Mouse (Mus musculus) liver, embryonic 14.5 days (tissue): ENCODE data around the gene Sgsm1.

Experiments
- CTCF ChIP-seq: IDR thresholded peaks from 2 replicates; pipeline ENCODE4 v1.5.1; 2016; ENCODE audit warnings: antibody characterized with exemption, low read depth, control low read depth
- EP300 ChIP-seq: IDR thresholded peaks from 2 replicates; pipeline ENCODE4 v1.6.1; 2016; ENCODE audit warnings: antibody characterized with exemption, low read depth

DNA sequence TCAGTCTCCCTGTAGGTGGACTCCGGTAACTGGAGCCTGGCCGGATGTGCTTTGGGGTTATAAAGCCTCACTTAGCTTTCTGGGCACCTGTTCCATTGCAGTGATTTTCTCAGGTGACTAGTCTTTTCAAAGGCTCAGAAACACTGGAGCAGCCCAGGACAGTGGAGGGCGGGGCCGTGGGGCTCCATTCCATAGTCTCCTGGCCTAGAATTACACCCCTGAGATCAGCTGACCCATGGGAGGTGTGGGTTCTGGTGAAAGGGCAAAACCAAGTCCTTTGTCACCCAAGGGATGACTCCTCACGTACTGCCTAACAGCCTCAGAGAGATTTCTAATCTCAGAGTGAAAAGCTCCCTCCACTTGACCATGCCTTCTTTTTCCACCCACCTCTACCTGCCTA is 80.4 kb downstream of the Sgsm1 start:
- TF ChIP-seq CTCF (no peak), EP300 (no peak)
